In the genomic region with DNA sequence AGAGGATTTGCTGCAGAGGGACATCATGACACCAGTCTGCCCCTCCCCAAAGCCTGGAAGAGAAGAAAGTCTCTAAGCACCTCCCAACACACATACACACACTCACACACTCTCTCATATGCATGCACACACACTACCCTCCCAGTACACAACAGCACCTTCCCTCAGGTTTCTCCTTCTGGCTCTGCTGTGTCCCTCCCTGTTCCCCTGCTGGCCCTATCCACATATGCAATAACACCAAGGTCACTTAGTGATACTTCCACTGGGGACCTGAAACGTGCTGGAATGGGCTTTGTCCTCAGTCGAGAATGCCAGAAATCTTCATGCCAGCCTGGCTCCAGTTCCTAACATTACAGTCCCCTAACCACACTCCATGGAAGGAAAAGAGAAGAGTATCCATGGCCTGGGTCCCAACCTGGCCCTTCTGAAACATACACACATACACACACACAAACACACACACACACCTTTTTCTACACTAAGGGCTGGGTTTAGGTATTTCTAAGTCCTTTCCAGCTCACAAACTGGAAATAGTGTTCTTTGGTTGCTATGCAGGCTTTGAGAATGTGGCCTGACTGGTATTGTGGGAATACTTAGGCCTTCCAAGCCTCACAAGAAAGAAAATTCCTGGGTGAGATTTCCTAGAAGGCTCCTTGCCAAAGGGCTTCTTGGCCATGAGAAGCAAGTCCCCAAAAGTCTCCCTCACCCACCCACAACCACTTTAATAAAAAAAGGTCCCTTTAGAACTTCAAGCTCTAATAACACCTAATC, we compare ENCODE assay signal across 21 mouse cellular contexts. TPM values are rescaled to one million over a fixed set of nuclear protein-coding genes. Genes with fewer than 3 reads are reported as not detected.
A peak's percentile ranks its signal among the peaks of the same experiment; 100 is the strongest.
DNase-seq lines count a peak whose midpoint lies in the region; ATAC-seq lines count a peak whose summit lies in the region.
"Had no signal": no experiment of that assay in that cellular context is flagged by ENCODE, and none has a peak within 500 bp of the region (broad histone marks: within the 10 kb centered on the region; RNA-seq: fewer than 3 reads in every experiment).

No protein-coding gene starts in this region.

- H3K36me3 ChIP-seq in forebrain, embryonic 10.5 days (replicated peaks): no peaks in the 10 kb centered on the region
- H3K36me3 ChIP-seq in forebrain, embryonic 11.5 days (ENCODE audit: control insufficient read depth, insufficient read depth, low read length): no peaks in the 10 kb centered on the region
- no peaks in the 10 kb centered on the region for H3K36me3 ChIP-seq in lung, embryonic 15.5 days
- H3K36me3 ChIP-seq in hindbrain, embryonic 16.5 days (ENCODE audit: control insufficient read depth, insufficient read depth, low read length): no peaks in the 10 kb centered on the region
- H3K36me3 ChIP-seq: heart, embryonic 10.5 days; liver, embryonic 13.5 days; neural tube, embryonic 15.5 days had no signal

- WGBS in forebrain, embryonic 10.5 days: 67% methylated on average over 2 of the region's 2 CpGs
- 67% methylated on average over 2 of the region's 2 CpGs for WGBS in forebrain, embryonic 11.5 days
- 45% methylated on average over 2 of the region's 2 CpGs for WGBS in lung, embryonic 15.5 days
- 42% methylated on average over 2 of the region's 2 CpGs for WGBS in hindbrain, embryonic 16.5 days

- DNase-seq in forebrain, embryonic 10.5 days (ENCODE audit: extremely low spot score, low spot score): no peak
- no peak for DNase-seq in forebrain, embryonic 11.5 days (ENCODE audit: low spot score)
- no peak for DNase-seq in lung, postnatal 4 days
- DNase-seq in kidney, postnatal 36 days: peak; percentile 17 to 28
- no peak for DNase-seq in thymus, postnatal 0 days (ENCODE audit: low spot score)
- no peak for DNase-seq in left cerebral cortex, postnatal 4 days
- DNase-seq: adrenal gland, postnatal 25 days; embryo, embryonic 11 days; gastrocnemius, postnatal 25 days; heart, postnatal 14 days; layer of hippocampus, adult 9-11 months; liver, embryonic 13.5 days; thymus, adult 18-20 months had no signal

- H3K4me3 ChIP-seq in forebrain, embryonic 10.5 days: no peak overlapping the region
- H3K4me3 ChIP-seq in forebrain, embryonic 11.5 days (ENCODE audit: low read depth, low read length): no peak overlapping the region
- no peak overlapping the region for H3K4me3 ChIP-seq in lung, embryonic 15.5 days
- no peak overlapping the region for H3K4me3 ChIP-seq in hindbrain, embryonic 16.5 days (ENCODE audit: low read length)
- H3K4me3 ChIP-seq: erythroblast, embryonic 14.5 days; heart, embryonic 10.5 days; liver, embryonic 13.5 days; megakaryocyte, embryonic 14.5 days; neural tube, embryonic 15.5 days had no signal

- no peak for ATAC-seq in forebrain, embryonic 11.5 days (replicated peaks; ENCODE audit: low FRiP score)
- ATAC-seq in lung, embryonic 15.5 days (ENCODE audit: borderline replicate concordance, extremely low read depth, low FRiP score, low TSS enrichment): peak; percentile 42
- ATAC-seq in hindbrain, embryonic 16.5 days: peak; percentile 52; the same call in 1 of the 2 replicates
- ATAC-seq: intestine, postnatal 0 days had no signal

- H3K4me2 ChIP-seq in forebrain, embryonic 11.5 days (ENCODE audit: low read depth, low read length, severe bottlenecking): no peak overlapping the region
- no peak overlapping the region for H3K4me2 ChIP-seq in lung, embryonic 15.5 days
- H3K4me2 ChIP-seq in hindbrain, embryonic 16.5 days (ENCODE audit: low read length): no peak overlapping the region
- H3K4me2 ChIP-seq: liver, embryonic 13.5 days; neural tube, embryonic 15.5 days had no signal

- no peaks in the 10 kb centered on the region for H3K27me3 ChIP-seq in forebrain, embryonic 10.5 days (ENCODE audit: poor library complexity, severe bottlenecking)
- no peaks in the 10 kb centered on the region for H3K27me3 ChIP-seq in forebrain, embryonic 11.5 days (ENCODE audit: control insufficient read depth, insufficient read depth, low read length)
- no peaks in the 10 kb centered on the region for H3K27me3 ChIP-seq in lung, embryonic 15.5 days
- H3K27me3 ChIP-seq in hindbrain, embryonic 16.5 days (replicated peaks; ENCODE audit: control insufficient read depth, insufficient read depth, low read length): no peaks in the 10 kb centered on the region
- H3K27me3 ChIP-seq: CH12.LX; liver, embryonic 13.5 days; neural tube, embryonic 15.5 days had no signal

- H3K9ac ChIP-seq in forebrain, embryonic 11.5 days (ENCODE audit: low read length): no peak overlapping the region
- no peak overlapping the region for H3K9ac ChIP-seq in lung, embryonic 15.5 days
- no peak overlapping the region for H3K9ac ChIP-seq in hindbrain, embryonic 16.5 days (ENCODE audit: low read depth, low read length)
- H3K9ac ChIP-seq: liver, embryonic 13.5 days; neural tube, embryonic 15.5 days had no signal

- intact Hi-C loops in left cerebral cortex, postnatal 4 days (cut with DNase I): no loop called here

- no peaks in the 10 kb centered on the region; the same call in 1 of the 2 replicates for H3K9me3 ChIP-seq in forebrain, embryonic 10.5 days
- H3K9me3 ChIP-seq in forebrain, embryonic 11.5 days (ENCODE audit: control insufficient read depth, low read length): no peaks in the 10 kb centered on the region
- H3K9me3 ChIP-seq in lung, embryonic 15.5 days: no peaks in the 10 kb centered on the region
- H3K9me3 ChIP-seq in hindbrain, embryonic 16.5 days (ENCODE audit: control insufficient read depth, low read length): no peaks in the 10 kb centered on the region
- H3K9me3 ChIP-seq: heart, embryonic 10.5 days; liver, embryonic 13.5 days; neural tube, embryonic 15.5 days had no signal

- H3K27ac ChIP-seq in forebrain, embryonic 10.5 days: 0 out of 2 replicates have a peak overlapping the region, but pooled peaks have one; percentile 33
- no peak overlapping the region for H3K27ac ChIP-seq in forebrain, embryonic 11.5 days (ENCODE audit: low read depth, low read length)
- peak overlapping the region; percentile 82 for H3K27ac ChIP-seq in lung, embryonic 15.5 days
- no peak overlapping the region for H3K27ac ChIP-seq in hindbrain, embryonic 16.5 days (ENCODE audit: low read depth, low read length)
- H3K27ac ChIP-seq: heart, embryonic 10.5 days; liver, embryonic 13.5 days; neural tube, embryonic 15.5 days had no signal

- H3K4me1 ChIP-seq in forebrain, embryonic 10.5 days: peaks cover 15% of the 10 kb centered on the region
- no peaks in the 10 kb centered on the region for H3K4me1 ChIP-seq in forebrain, embryonic 11.5 days (replicated peaks; ENCODE audit: control insufficient read depth, insufficient read depth, low read length)
- peaks cover 8% of the 10 kb centered on the region for H3K4me1 ChIP-seq in lung, embryonic 15.5 days
- H3K4me1 ChIP-seq in hindbrain, embryonic 16.5 days (ENCODE audit: control insufficient read depth, insufficient read depth, low read depth, low read length): no peaks in the 10 kb centered on the region
- H3K4me1 ChIP-seq: heart, embryonic 10.5 days; liver, embryonic 13.5 days; neural tube, embryonic 15.5 days had no signal

RNA-seq across cellular contexts. Expression of a gene that starts 43.2 kb away (rescaled TPM):
- 136 and 164 TPM in 2 replicates for polyA plus RNA-seq in forebrain, embryonic 10.5 days (2016; fragmentation: Nextera tagmentation; extraction: Ambion mirVana)
- 144 and 155 TPM in 2 replicates for polyA plus RNA-seq in forebrain, embryonic 11.5 days (2014; fragmentation: Nextera tagmentation; extraction: Ambion mirVana)
- polyA plus RNA-seq in lung, embryonic 15.5 days (2015; fragmentation: Nextera tagmentation; extraction: Ambion mirVana): 57.3 and 58.8 TPM in 2 replicates
- polyA plus RNA-seq in hindbrain, embryonic 16.5 days (2015; fragmentation: Nextera tagmentation; extraction: Ambion mirVana): 56.9 and 63.5 TPM in 2 replicates
- polyA plus RNA-seq in thymus, postnatal 0 days (2015; fragmentation: Nextera tagmentation; extraction: Ambion mirVana): 10.4 TPM in 2 replicates
- total RNA-seq in left cerebral cortex, postnatal 4 days (2021): 10 to 100 TPM; 65.1 to 68.8 TPM
- total RNA-seq: CH12.LX had no signal

Comparison
In these comparisons a context has a peak if more than half of its experiments do, and no peak if none do; other contexts are left out.
1. H3K27ac ChIP-seq: peak in forebrain, embryonic 10.5 days (single experiment) and lung, embryonic 15.5 days (single experiment); none in forebrain, embryonic 11.5 days (single experiment) and hindbrain, embryonic 16.5 days (single experiment).
2. DNase-seq: peak in kidney, postnatal 36 days (2 of 2); none in forebrain, embryonic 10.5 days (single experiment), forebrain, embryonic 11.5 days (single experiment), lung, postnatal 4 days (0 of 2), thymus, postnatal 0 days (single experiment) and left cerebral cortex, postnatal 4 days (single experiment).